Mouse (Mus musculus) thymus, postnatal 4 days (tissue): Measurements from ENCODE around the gene Eif1.
"Not testable (repeated sequence)": the region's sequence is repeated elsewhere in the genome, so short reads cannot be mapped to it uniquely, and the experiment has no call there.

Experiments
- DNase-seq: peaks from one replicate; pipeline ENCODE4 v3.0.0; 2021

The Eif1 gene

GRCm38 (mm10) chr11:100313424-100313823 is 6.3 kb upstream of the Eif1 start:
- DNase-seq, result no peak

DNA sequence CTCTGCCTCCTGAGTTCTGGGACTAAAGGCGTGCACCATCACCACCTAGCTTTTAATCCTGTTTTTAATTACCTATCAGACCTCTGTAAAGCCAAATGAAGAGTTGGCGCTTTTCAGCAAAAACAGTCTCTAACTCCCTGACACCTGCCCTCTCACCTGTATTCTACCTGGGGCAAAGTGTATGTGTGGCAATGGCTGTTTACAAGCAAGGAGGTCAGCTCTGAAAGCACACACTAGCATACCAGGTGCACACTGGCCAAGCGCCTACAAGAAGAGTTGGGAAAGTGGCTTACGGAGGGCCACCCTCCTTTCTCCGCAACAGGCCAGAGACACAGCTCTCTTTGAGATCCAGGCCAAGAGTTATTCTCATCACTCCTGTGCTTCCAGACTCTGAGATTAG is 4.2 kb upstream of the Eif1 start:
- no peak for DNase-seq

- DNase-seq, result no peak
These were observed 1.8 kb upstream of the Eif1 start for GRCm38 (mm10) chr11:100317826-100318380.

DNA sequence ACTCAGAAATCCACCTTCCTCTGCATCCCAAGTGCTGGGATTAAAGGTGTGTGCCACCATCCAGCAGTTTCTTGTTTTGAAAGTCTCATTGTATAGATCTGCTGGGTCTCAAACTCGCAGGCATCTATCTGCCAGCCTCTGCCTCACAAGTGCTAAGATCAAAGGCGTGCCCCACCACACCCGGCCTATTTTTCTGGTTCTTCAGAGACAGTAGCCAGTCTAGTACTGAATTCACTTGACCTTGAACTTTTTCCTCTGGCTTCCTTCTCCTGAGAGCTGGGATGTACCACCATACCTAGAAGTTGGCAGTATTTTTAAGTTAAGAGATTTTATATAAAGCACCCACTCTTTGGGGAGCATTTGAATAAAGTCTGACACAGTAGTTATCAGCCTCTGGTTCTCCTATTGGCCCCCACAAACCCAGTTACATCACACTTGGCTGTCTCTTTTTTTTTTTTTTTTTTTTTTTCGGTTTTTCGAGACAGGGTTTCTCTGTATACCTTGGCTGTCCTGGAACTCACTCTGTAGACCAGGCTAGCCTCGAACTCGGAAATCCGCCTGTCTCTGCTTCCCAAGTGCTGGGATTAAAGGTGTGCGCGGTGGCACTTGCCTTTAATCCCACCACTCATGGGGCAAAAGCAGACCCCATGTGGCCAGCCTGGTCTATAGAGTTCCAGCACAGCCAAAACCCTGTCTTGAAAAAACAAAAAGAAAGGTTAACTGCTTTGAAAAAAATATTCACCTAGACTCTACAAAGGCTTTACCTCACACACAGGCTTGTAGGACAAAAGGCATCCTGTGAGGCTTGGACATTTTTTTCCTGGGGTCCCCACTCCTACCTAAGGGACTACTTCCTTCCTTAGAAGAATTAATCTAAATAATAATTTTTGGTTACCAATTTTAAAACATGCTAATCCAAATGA is 895 bp upstream of the Eif1 start:
- peak; percentile 32 for DNase-seq

DNA sequence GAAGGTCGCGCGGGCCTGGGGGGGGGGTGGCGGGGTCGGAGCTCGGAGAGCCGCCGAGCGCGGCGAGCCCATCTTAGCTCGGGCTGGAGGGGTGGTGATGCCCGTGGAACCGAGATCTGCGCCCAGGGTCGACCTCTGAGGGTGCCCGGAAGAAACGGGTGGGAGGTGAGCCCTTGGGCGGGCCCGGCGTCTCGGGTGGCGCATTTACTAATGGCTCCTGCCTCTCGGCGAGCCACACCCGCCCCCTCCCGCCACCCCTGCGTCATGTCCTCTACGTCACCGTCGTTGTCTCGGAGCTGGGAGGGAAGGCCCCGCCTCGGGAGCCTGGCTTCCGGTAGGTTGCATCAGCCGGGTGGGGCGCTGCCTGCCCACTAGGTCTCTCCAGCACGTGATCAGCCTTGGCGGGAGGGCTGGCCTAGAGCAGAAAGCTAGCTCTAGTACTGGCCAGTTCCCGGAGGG is 516 bp downstream of the Eif1 start:
- peak; percentile 95 for DNase-seq

DNA sequence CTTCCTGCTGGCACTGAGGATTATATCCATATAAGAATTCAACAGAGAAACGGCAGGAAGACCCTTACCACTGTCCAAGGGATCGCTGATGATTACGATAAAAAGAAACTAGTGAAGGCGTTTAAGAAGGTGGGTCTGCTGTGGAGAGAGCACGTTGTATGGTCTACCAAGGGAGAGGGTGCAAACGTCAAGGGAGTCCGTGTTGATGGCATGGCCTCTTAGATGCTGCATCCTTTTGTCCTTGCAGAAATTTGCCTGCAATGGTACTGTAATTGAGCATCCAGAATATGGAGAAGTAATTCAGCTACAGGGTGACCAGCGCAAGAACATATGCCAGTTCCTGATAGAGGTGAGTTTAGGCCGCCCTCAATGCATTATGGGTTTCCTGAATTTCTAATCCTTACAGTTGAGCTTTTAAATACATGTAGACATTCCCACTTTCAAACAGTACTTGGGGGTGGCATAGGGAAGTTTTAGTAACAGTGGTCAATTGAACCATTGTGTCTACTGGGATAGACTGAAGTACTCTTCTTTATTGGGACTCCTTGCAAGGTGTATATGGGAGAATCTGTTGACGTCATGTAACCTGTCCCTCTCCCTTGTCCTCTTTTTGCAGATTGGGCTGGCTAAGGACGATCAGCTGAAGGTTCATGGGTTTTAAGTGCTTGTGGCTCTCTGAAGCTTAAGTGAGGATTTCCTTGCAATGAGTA is 1.2 kb downstream of the Eif1 start:
- not testable (repeated sequence) for DNase-seq

DNA sequence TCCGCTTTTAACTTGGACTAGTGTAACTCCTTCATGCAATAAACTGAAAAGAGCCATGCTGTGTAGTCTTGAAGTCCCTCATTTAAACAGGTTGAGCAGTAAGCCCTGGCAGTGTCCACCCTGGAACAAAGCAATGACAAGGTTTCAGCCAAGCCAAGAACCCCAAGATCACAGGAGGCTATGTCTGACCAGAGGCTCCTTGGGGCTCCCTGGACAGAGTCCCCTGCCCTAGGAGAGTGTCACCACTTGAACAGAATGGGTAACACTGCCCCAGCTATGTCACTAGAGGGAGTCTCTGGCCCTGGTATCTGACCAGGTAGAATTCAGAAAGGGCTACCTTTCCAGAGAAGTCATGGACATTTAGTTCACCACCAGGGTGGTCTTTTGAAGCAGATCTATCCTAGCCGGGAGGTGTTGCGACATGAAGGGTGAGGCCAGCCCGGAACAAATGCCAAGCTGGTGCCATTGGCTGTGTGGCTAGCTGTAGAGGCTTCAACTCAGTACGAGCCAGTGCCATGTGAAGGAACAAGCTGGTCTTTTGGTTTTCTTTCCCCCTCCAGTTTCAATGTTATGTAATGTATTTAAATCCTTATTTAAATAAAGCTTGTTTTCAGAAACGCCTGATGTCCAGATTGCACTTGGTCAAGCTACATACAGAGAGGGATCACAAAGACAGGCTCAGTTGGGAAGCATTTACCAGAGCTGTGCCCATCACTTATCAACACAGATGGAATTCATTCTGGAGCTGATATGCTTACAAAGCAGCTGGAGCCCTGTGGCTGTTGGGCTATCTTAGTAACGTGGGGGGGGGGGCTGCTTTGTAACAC is 2.0 kb downstream of the Eif1 start:
- DNase-seq, result not testable (repeated sequence)

DNA sequence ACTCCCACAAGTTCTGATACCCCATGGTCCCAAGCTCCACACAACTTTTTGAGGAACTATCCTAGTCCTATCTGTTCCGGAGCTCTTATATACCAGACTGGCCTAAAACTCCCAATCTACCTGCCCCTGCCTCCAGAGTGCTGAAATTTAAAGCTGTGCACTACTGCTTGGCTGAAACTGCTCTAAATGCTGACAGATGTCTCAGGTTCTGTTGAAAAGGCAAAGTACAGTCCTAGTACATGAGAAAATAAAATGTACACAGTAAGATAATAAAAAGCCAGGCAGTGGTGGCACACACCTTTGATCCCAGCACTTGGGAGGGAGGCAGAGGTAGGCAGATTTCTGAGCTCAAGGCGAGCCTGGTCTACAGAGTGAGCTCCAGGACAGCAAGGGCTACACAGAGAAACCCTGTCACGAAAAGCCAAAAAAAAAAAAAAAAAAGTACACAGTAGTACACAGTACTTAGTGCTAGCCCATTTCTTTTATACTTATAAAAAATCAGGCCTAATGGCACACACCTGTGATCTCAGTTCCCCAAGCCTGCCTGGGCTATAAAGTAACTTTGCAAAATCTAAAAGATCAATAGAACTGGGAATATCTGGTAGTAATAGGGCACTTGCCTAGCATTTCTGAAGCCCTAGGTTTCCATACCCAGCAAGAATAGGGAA is 3.0 kb downstream of the Eif1 start:
- DNase-seq, result no peak

- DNase-seq, result peak; percentile 80
These were observed 3.9 kb downstream of the Eif1 start for GRCm38 (mm10) chr11:100323578-100323977.

- DNase-seq, result no peak
These were observed 5.5 kb downstream of the Eif1 start for GRCm38 (mm10) chr11:100325062-100325629.

- DNase-seq, result no peak
These were observed 7.6 kb downstream of the Eif1 start for GRCm38 (mm10) chr11:100327316-100327715.

DNA sequence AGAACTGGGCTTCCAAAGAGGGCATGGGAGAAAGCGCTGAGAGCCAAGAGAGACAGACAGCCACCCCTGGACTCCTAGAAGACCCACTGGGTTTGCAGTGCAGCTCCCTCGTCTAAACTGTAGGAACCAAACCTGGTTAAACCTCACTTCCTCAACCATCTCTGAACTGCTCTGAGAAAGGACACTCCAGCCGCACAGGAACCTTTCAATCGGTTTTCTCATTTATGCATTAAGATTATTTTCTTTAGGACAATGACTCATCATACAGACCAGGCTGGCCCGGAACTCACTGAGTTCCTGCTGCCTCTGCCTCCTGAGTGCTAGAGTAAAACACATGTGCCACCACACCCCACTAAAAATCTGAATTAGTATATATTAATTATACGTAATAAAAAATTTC is 8.1 kb downstream of the Eif1 start:
- DNase-seq, result no peak

DNA sequence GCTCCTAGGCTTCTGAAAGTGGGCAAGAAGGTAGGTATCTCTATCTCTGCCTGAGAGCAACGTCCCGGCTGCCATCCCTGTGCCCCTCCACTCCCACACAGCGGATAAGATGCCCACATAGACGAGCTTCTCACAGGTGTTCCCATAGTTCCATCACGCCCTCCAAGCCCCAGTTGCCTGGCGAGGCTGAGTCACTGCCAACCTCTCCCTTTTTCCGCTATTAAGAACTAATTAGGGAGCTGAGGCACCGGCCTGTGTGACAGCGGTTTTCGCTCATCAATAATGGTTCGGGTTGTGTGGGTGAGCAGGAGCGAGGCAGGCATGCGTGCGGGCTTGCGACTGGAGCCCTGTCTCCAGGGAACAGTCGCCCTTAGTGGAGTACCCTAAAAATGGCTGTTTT is 10.6 kb downstream of the Eif1 start:
- no peak for DNase-seq

DNA sequence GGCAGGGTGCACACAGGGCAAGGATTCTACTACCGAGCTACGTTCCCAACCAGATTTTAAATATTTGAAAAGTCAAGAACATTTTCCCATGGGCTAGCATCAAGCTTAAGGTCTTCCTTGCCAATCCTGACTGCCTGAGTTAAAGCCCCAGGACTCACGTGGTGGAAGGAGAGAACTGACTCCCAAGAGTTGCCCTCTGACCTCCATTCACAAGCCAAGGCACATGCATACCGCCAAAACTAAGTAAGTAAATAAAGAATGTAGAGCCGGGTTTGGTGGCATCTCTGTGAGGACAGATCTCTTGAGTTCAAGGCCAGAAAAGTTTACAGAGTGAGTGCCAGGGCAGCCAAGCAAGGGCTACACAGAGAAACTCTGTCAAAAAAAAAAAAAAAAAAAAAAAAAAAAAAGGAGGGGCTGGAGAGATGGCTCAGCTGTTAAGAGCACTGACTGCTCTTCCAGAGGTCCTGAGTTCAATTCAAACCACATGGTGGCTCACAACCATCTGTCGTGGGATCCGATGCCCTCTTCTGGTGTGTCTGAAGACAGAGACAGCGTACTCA is 11.2 kb downstream of the Eif1 start:
- DNase-seq, result not testable (repeated sequence)

GRCm38 (mm10) chr11:100332766-100333515 is 13.3 kb downstream of the Eif1 start:
- DNase-seq, result no peak

- no peak for DNase-seq
These were observed 14.3 kb downstream of the Eif1 start, which contains the start of gene Gast for GRCm38 (mm10) chr11:100333944-100334457. Gast (plus strand) TSS chr11:100334407.

- no peak for DNase-seq
These were observed 16.0 kb downstream of the Eif1 start for GRCm38 (mm10) chr11:100335731-100336130.

DNA sequence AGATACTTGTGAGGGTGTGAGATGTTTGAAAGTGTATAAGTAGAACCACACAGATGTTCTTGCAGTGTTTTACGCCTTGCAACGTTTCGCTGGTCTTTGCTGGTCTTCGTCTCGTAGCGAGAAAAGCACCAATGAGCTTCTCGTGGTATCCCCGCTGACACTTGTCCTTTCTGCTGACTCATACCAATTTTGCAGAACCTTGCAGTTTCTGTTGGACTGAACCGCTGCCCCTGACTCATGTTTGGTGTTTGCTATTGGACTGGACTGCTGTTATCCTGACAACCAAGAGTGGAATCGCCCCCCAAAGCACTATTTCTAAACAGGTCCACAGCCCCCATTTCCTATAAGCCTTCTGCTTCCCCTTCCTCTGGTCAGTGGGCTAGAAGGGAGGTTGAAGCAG is 24.6 kb downstream of the Eif1 start:
- no peak for DNase-seq

- peak; percentile 63 for DNase-seq
These were observed 32.6 kb downstream of the Eif1 start for GRCm38 (mm10) chr11:100352076-100352857.
